Mouse (Mus musculus): ENCODE results near the gene Hcar2.

Gene Hcar2

DNA sequence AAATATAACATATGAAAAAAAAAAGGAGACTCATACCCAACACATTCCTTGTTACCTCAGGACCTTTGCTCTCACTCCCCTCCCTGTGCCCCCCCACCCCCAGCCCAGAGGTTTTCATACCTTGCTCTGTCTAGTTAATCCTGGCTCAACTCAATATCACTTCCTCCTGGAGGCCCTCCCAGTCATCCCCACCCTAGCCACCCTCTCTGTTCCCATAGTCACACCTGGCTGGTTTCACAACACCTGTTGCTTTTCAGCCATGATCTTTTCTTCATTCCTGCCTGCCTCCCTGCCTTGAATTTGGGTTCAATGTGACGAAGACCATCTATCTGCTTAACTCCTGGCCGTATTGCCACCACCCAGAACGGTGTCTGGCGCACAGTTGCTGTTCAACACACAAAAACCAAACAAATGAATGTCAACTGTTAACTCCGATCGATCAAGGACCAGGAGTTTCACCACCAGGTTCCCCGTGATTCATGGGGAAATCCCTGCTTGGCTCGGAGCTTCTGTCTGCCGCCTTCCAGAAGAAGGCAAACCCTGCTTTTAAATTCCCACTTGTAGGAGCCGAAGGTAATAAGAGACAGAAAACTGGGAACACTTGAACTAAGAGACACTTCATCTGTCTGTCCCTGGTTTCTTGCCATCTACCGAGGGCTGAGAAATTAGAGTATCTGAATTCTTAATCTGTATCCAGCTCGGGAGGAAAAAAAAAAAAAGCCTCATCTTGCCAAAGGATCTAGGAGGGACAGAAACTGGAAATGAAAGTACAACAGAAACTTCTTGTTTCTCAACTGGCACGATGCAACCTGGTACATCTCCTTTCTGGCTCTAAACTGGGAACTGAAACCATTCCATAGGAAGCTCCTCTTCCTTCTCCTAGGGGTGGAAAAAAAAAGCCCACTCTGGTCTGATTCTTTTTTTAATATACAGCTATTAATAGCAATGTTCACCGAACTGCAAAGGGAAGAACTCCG lies 2.6 kb downstream of the Hcar2 start:
- DNase-seq (ENCODE audit: low read depth in 1 of 2, low spot score in 2 of 2): peak in 1 of 2 experiments; percentile 43

DNA sequence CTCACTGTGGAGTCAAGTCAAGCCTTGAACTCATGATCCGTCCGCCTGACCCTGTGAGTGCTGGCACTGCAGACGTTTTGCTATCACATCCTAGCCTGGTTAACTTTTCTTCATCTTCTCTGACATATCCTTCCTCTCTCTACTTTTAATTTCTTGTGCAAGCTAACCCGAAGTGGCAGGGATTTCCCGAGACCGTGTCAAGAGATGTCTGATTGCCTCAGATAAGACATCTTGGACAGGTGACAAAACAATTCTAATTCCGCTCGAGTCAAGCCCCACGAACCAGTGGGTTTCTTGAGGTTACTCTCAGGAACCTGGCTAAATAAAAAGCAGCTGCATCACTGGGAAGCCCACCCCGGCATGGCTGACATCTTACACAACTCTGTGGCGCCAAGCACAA lies 6.5 kb downstream of the Hcar2 start:
- no peak for DNase-seq (ENCODE audit: low read depth in 1 of 2, low spot score in 2 of 2)

DNA sequence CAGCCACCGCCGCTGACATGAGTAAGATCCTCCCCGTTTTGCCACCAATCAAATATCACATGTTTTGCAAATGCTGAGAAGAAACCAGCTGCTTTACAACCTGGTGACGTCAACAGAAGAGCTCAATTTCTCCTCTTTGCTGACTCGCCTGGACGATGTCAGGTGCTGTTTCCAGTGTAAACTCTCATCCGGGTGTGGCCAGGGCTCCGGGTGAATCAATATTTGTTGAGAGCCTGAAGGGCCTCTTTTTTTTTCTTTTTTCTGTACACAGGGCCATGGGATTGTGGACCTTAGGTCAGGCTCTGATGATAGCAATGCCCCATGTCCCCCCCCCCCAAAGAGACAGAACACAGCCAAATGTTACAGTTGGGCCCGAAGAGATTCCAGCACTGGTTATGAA lies 10.8 kb downstream of the Hcar2 start:
- DNase-seq (ENCODE audit: low read depth in 1 of 2, low spot score in 2 of 2): no peak

DNA sequence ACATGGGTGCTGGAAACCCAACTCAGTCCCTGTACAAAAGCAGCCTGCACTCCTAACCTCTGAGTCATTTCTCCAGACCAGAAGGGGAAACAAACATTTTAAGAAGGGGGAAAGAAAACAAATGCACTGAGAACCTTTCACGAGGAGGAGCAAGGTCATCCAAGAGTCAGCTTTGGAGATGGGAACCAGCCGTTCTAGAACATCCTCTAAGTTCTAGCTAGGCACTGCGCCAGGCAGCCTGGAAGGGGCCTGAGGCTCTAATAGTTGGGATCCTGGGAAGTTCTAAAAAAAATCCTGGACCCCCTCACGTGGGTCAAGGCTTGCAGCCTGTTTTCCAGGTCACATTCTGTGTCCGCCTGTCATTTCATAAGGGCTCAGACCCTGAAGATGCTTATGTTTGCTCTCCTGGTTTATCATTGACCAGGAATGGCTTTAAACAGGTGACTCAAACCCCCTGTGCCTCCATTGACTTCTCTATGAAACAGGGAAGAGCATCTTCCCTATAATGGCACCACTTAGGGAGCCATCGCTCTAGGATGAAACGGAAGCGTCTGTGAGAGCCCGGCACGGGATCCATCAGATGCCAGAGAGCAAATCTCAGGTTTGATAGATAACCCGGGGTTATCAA lies 11.3 kb downstream of the Hcar2 start:
- no peak for DNase-seq (ENCODE audit: low read depth in 1 of 2, low spot score in 2 of 2)

DNA sequence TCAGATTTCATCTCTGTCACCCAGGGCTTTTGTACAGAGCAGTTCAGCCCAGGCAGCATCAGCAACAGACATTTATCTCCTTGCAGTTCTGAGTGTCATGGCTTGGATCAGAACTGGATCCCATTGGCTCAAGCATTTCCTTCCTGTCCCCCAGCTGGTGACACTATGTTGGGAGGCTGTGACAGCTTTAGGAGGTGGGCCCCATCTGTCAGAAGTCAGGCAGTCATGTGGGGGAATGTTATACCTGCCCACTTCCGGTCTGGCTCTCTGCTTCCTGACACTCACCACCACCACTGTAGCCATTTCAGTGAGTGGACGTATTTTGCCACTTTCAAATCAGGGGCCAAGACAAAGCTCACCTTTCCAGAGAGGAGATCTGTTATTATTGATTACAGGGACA lies 13.9 kb downstream of the Hcar2 start:
- no peak for DNase-seq (ENCODE audit: low read depth in 1 of 2, low spot score in 2 of 2)

DNA sequence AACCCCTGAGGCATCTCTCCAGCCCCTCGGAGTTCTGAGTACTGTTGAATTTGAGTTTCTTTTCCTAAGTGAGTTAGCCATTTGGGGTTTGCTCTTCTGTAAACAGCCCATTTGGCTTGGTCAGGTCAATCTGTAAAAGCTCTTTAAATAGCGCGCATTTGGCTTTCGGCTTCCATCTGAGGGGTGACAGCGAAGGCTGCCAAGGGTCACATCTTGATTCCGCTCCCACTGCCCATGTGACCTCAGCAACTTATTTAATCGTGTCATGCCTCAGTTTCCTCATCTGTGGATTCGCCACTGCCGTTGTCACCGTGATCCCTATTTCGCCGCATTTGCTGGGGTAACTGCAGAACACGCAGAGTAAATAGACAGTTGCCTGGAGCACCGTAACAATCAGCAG lies 21.0 kb downstream of the Hcar2 start:
- no peak for DNase-seq (ENCODE audit: low read depth in 1 of 2, low spot score in 2 of 2)

DNA sequence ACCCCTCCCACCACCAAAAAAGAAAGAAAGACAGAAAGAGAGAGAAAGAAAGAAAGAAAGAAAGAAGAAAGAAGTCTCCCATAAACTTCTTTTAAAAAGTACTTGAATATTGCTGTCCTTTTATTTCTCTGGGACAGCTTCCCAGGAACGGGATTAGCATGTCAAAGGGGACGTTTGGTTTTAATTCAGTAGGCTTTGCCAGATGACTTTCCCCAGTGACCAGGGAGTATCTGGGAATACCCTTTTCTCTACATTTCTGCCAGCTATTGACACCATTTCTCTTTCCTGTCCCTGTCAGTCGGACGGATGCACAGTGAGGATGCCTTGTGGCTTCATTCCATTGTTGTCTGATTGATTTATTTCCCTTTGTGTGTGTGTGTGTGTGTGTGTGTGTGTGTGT lies 21.5 kb downstream of the Hcar2 start:
- no peak for DNase-seq (ENCODE audit: low read depth in 1 of 2, low spot score in 2 of 2)

DNA sequence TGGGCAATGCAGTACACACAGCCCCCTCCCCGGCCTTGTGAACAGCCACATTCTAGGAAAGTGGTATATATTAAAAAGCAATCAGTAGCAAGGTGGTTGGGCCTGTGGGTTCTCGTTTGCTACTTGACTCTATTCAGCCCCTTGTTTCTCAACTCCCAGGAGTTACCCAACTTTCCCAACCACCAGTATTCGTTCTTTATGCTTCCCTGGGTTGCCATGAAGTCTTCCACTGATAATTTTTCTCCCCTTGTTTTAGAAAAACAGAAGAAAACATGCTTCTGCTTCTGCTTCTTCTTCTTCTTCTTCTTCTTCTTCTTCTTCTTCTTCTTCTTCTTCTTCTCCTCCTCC lies 22.4 kb downstream of the Hcar2 start:
- DNase-seq (ENCODE audit: low read depth in 1 of 2, low spot score in 2 of 2): no peak

DNA sequence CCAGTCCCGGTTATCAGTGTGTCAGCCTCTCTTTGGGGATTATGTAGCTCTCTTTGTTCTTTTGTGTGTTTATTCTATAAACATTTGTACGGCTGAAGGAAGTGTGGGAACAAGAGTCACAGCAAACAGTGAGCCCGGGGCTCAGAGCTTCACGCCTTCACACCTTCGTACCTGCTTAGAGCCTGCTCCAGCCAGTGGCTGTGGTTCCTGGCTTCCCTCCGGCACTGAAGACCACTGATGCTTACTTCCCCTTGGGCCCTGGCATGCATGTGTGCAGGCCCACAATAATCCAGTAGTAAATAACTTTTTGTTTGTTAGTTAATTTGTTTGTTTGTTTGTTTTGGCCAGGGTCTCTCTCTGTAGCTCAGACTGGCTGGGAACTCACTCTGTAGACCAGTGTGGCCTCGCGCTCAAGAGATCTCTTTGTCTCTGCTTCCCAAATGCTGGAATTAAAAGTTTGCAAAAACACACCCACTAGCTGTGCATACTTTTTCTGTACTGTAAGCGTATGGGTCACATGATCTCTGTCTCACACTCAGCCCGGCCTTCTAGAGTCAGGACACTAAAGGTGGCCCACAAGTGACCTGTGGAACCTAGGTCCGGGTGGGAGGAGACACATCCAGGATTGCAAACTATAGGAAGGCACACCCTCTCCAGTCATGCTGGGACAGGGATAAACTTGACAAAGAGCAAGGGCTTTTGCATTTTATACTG lies 22.9 kb downstream of the Hcar2 start:
- DNase-seq (ENCODE audit: low read depth in 1 of 2, low spot score in 2 of 2): no peak

DNA sequence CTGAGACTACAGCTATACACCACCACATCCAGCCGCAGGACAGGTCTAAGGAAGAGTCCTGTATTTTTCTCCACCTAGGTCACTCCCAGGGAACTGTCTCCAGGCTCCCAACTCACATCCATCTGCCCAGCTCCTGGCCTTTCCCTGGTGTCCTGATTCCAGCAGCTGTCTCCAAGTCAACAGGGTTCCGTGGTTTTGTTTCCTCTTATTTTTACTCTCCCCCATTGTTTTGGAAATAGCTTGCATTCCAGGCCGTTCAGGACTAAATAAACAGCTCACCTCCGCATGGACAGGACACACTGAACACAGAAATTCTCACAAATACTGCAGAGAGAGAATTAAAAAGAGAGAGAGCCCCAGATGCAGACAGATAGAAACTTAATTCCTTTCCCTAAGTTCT lies 27.9 kb downstream of the Hcar2 start:
- no peak for DNase-seq (ENCODE audit: low read depth in 1 of 2, low spot score in 2 of 2)

DNA sequence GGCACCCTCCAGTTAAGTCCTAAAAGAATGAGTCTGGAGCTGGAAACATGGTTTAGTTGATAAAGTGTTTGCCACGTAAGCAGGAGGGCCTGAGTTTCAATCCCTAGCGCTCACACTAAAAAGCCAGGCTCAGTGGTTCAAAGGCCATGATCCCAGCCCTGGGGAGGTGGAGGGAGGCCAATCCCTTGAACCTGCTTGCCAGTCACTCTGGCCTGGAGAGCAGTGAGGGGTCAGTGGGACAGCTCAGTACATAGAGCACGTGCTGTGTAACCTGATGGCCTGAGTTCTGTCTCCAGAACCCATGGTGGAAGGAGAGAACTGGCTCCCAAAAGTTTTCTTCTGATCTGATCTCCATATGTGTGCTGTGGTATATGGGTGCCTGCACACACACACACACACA lies 30.5 kb downstream of the Hcar2 start:
- DNase-seq (ENCODE audit: low read depth in 1 of 2, low spot score in 2 of 2): no peak

DNA sequence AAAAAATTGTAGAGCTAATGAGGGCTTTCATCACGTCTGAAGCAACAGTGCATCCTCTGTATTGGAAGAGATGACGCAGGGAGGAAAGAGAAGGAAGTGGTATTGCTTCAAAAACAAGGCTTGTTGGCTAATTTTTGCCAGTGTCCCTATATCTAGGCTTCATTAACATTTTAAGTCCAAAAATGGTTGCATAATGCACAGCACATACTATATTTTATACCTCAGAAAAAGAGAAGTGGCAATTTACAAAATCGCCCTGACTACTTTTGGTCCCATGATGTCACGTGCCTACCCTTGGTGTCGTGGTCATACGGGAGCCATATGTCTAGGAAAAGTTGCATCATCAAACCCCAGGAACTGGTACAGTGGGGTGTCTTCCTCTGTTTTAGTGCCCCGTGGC lies 33.0 kb downstream of the Hcar2 start:
- peak; percentile 44 to 70 for DNase-seq (ENCODE audit: low read depth in 1 of 2, low spot score in 2 of 2)

DNA sequence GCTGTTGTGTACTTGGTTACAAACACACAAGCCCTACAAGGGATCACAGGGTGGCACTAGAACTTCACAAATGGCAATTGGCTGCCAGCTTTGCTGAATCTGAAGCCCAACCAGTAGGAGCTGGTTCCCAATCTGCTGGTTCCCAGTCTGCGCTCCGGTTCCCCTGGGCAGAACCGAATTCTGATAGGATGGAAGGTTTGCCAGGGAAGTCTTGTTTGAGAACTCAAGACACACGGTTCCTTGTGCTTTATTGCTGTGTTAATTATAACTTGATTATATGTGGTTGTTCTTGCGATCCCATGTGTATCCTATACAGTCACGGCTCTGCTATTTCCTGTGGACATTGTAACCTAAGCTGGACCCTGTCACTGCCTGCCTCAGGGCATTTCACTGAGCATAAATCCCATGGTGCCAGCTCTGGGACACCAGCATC lies 37.6 kb downstream of the Hcar2 start:
- DNase-seq (ENCODE audit: low read depth in 1 of 2, low spot score in 2 of 2): no peak

DNA sequence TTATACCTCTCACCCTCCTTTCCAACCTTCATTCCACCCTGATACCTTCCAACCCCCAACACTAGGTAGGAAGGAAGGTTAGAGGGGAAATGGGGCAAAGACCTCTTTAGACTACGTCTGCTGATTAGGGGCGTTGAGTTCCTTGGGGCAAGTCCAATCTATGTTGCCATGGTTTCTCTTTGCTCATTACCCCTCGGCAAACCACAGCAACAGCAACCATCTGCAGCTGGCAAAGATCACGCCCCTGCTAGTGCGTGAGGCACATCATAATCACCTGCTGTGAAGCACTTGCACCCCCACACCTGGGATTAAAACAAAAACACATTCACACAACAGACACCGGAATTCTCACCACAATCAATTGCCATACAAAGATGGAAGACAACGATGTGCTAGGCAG lies 42.6 kb downstream of the Hcar2 start:
- no peak for DNase-seq (ENCODE audit: low read depth in 1 of 2, low spot score in 2 of 2)

DNA sequence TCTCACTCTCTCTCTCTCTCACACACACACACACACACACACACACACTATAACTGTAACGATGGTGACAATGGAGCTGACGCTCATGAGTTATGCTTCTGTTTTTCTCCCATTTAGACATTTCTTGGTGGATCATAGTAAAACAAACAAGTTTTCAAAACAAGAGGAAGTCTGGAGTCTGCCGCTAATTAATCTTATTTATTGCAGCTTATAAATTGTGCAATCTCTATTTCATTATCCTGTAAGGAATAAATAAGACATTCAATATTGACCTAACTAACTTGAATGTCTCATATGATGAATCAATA lies 44.1 kb downstream of the Hcar2 start:
- DNase-seq (ENCODE audit: low read depth in 1 of 2, low spot score in 2 of 2): no peak

DNA sequence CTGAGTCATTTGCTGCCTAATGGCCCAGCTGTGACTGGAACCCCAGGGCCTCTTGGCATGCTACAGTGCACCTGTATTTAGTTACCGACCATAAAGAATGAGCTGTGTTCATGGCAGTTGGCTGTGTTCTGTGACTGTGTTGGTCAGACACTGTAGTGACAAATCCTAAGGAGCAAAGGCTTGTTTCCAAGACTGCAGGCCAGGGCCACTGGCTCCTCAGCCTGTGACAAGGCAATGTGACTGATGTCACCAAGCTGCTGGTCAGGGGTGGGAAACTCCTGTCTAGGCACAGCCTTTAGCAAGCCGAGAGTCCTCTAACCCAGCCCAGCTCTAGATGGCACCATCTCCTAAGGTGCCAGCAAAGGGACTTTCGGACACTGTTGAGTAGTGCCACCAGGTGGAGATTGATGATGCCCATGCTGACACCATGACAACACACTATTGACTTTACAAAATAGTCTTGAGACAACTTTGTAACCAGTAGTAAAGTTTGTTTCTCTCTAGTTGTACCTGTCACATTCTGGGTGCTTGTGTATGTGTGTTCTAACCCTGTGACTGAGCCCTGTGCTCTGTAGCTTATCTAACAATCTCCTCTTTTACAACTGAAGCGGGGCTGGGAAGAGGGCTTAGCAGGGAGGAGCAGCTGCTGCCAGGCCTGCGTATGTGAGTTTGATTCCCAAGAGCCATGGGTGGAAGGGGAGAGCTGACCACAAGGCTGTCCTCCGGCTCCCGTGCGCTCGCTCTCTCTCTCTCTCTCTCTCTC lies 44.6 kb downstream of the Hcar2 start:
- DNase-seq (ENCODE audit: low read depth in 1 of 2, low spot score in 2 of 2): no peak

DNA sequence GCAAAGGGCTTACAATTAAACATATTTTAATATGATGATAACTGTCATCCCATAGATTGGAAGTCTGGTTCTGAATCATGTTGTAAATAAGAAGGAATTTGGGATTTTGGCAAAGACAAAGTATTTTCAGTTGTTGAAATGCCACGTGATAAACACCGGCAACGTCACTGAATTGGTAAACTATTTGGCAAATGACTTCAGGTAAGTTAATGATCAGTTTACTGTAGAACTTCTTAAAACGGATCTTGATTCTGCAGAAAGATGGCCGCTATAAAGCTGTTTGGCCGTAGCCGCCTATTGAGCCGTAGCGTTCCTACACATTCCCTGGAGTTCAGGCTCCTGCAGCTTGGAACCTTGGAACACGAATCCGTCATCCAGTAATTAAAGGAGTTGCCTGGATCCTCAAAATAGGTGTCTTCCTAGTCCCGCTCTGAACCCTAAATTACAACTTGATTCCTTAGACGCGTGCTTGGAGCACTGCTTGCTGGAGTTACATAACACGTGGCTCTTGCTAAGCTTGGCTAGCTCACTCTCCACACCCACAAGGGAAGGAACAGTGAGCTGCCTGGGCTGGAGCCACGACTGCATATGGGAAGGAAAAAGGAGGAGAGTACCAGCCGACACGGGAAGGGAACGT lies 46.2 kb downstream of the Hcar2 start:
- DNase-seq (ENCODE audit: low read depth in 1 of 2, low spot score in 2 of 2): no peak

DNA sequence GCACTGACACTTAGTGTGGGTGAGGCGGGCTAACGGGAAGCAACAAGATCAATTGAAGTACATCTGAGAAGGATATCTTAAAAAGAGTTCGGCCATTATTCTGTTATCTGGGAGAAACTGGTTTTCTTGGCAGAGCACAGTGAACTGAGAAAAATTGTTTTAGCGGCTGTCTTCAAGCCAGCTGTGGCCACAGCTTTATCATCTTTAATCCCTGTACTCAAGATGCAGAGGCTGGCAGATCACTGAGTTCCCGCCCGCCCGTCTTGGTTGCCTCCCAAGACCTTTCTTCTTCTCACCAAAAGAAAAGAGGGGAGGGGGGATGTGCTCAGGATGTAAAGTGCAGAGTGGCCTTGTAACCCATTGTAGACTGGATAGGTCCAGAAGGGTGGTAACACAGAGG lies 48.4 kb downstream of the Hcar2 start:
- DNase-seq (ENCODE audit: low read depth in 1 of 2, low spot score in 2 of 2): no peak

Data from monocyte, adult 2 months (primary cell).